Comparison of ENCODE assay signal across 25 mouse cellular contexts in the genomic region with DNA sequence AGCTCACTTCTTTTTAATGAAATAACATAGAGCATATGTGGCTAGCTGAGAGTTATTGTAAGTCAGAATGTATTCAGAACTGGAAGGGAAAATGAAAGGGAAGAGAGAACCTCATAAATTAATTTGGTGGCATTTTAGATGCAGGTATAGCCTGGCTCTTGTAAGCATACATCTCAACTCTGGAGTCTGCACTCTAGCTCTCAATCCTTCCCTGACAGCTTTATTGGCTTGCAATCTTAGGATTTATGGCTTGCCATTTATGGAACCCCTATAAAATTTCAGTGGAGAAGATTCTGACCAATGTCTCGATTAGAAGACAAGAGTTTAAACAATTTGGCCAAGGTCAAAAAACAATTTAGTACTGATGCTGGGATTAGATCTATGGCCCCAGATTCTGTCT.
DNase-seq lines count a peak whose midpoint lies in the region; ATAC-seq lines count a peak whose summit lies in the region.
"Had no signal": no experiment of that assay in that cellular context is flagged by ENCODE, and none has a peak within 500 bp of the region (broad histone marks: within the 10 kb centered on the region; RNA-seq: fewer than 3 reads in every experiment).

No protein-coding gene starts in this region.

- H3K9me3 ChIP-seq in limb, embryonic 11.5 days (ENCODE audit: control insufficient read depth, low read length), result no peaks in the 10 kb centered on the region
- H3K9me3 ChIP-seq in limb, embryonic 10.5 days (replicated peaks), result no peaks in the 10 kb centered on the region
- no peaks in the 10 kb centered on the region for H3K9me3 ChIP-seq in intestine, embryonic 16.5 days (ENCODE audit: control insufficient read depth, low read length)
- H3K9me3 ChIP-seq: embryonic facial prominence, embryonic 10.5 days; embryonic facial prominence, embryonic 12.5 days; G1E had no signal

- H3K27ac ChIP-seq in limb, embryonic 11.5 days (replicated peaks; ENCODE audit: low read depth, low read length), result no peak overlapping the region
- no peak overlapping the region for H3K27ac ChIP-seq in limb, embryonic 10.5 days
- no peak overlapping the region for H3K27ac ChIP-seq in intestine, embryonic 16.5 days (ENCODE audit: low read length)
- H3K27ac ChIP-seq: embryonic facial prominence, embryonic 10.5 days; embryonic facial prominence, embryonic 12.5 days had no signal

- H3K4me3 ChIP-seq in limb, embryonic 11.5 days (ENCODE audit: low read depth, low read length), result no peak overlapping the region
- no peak overlapping the region for H3K4me3 ChIP-seq in limb, embryonic 10.5 days
- H3K4me3 ChIP-seq in intestine, embryonic 16.5 days (ENCODE audit: low read length), result no peak overlapping the region
- H3K4me3 ChIP-seq: embryonic facial prominence, embryonic 10.5 days; embryonic facial prominence, embryonic 12.5 days had no signal

- peak; percentile 14 for DNase-seq in embryo, embryonic 10.5 days (ENCODE audit: low spot score)
- DNase-seq in embryo, embryonic 10 days (ENCODE audit: low spot score), result no peak
- DNase-seq in limb, embryonic 11.5 days (ENCODE audit: low spot score), result no peak
- DNase-seq in limb, embryonic 10.5 days (ENCODE audit: low spot score), result no peak
- no peak for DNase-seq in yolk sac, embryonic 10.5 days (ENCODE audit: low spot score)
- DNase-seq: adrenal gland, adult 8-10 months; adrenal gland, postnatal 14 days; adrenal gland, postnatal 36 days; B cell, adult 2 months; cerebellum, adult 11-12 months; cerebellum, adult 2 months; cerebellum, adult 9-10 months; cerebellum, postnatal 10 days; cerebellum, postnatal 25 days had no signal

- H3K9ac ChIP-seq in limb, embryonic 11.5 days (ENCODE audit: low read length), result no peak overlapping the region
- H3K9ac ChIP-seq in intestine, embryonic 16.5 days (ENCODE audit: low read depth, low read length), result no peak overlapping the region
- H3K9ac ChIP-seq: embryonic facial prominence, embryonic 12.5 days had no signal

- H3K4me1 ChIP-seq in limb, embryonic 11.5 days (ENCODE audit: control insufficient read depth, insufficient read depth, low read length), result no peaks in the 10 kb centered on the region
- no peaks in the 10 kb centered on the region for H3K4me1 ChIP-seq in limb, embryonic 10.5 days
- no peaks in the 10 kb centered on the region for H3K4me1 ChIP-seq in intestine, embryonic 16.5 days (ENCODE audit: control insufficient read depth, insufficient read depth, low read length)
- H3K4me1 ChIP-seq: embryonic facial prominence, embryonic 10.5 days; embryonic facial prominence, embryonic 12.5 days had no signal

- H3K36me3 ChIP-seq in limb, embryonic 11.5 days (ENCODE audit: control insufficient read depth, insufficient read depth, low read length), result no peaks in the 10 kb centered on the region
- H3K36me3 ChIP-seq in limb, embryonic 10.5 days, result no peaks in the 10 kb centered on the region
- H3K36me3 ChIP-seq in intestine, embryonic 16.5 days (ENCODE audit: control insufficient read depth, insufficient read depth, low read length), result no peaks in the 10 kb centered on the region
- H3K36me3 ChIP-seq: embryonic facial prominence, embryonic 10.5 days; embryonic facial prominence, embryonic 12.5 days; G1E had no signal

- WGBS in limb, embryonic 11.5 days, result 15% methylated on average over 1 of the region's 1 CpGs
- 21% methylated on average over 1 of the region's 1 CpGs for WGBS in limb, embryonic 10.5 days
- WGBS in intestine, embryonic 16.5 days, result 12% methylated on average over 1 of the region's 1 CpGs

- H3K4me2 ChIP-seq in limb, embryonic 11.5 days (ENCODE audit: low read depth, severe bottlenecking), result no peak overlapping the region
- H3K4me2 ChIP-seq in intestine, embryonic 16.5 days (ENCODE audit: low read depth, low read length), result no peak overlapping the region
- H3K4me2 ChIP-seq: embryonic facial prominence, embryonic 12.5 days had no signal

- H3K27me3 ChIP-seq in limb, embryonic 11.5 days (ENCODE audit: control insufficient read depth, insufficient read depth, low read length), result 0 out of 2 replicates have a peak, but pooled peaks cover 2% of the 10 kb centered on the region
- H3K27me3 ChIP-seq in limb, embryonic 10.5 days (ENCODE audit: low read depth, poor library complexity, severe bottlenecking), result peaks cover 25% of the 10 kb centered on the region
- H3K27me3 ChIP-seq in intestine, embryonic 16.5 days (replicated peaks; ENCODE audit: control insufficient read depth, insufficient read depth, low read length), result no peaks in the 10 kb centered on the region
- H3K27me3 ChIP-seq: CH12.LX; embryonic facial prominence, embryonic 12.5 days; Patski had no signal

- ATAC-seq in limb, embryonic 11.5 days (ENCODE audit: insufficient number of reproducible peaks, low FRiP score, low TSS enrichment, low read depth), result peak; percentile 47; the same call in 1 of the 2 replicates
- peak; percentile 86 for ATAC-seq in intestine, embryonic 16.5 days
- ATAC-seq in megakaryocyte-erythroid progenitor cell, adult 5-6 weeks (replicated peaks; ENCODE audit: low FRiP score, low TSS enrichment, poor library complexity, severe bottlenecking), result no peak
- ATAC-seq: activated CD4-positive, CD25-positive, alpha-beta regulatory T cell, adult 4 months; CD4-positive, CD25-positive, alpha-beta regulatory T cell, adult 4 months; forebrain, embryonic 14.5 days; forebrain, embryonic 16.5 days; Patski had no signal
